Mouse (Mus musculus) A20 (cell line): ENCODE measurements at regions not wholly inside any gene's neighbourhood (a gene's known extent, or its start where the extent isn't known, plus 50 kb on each side); places are given as distances from the start of the nearest gene placed in this dataset.
"Not testable (repeated sequence)": the region's sequence is repeated elsewhere in the genome, so short reads cannot be mapped to it uniquely, and the experiment has no call there.

Experiments used
- DNase-seq: peaks from one replicate; pipeline ENCODE4 v3.0.0-alpha.2; 2011; ENCODE audit warnings: low read depth, low spot score

DNA sequence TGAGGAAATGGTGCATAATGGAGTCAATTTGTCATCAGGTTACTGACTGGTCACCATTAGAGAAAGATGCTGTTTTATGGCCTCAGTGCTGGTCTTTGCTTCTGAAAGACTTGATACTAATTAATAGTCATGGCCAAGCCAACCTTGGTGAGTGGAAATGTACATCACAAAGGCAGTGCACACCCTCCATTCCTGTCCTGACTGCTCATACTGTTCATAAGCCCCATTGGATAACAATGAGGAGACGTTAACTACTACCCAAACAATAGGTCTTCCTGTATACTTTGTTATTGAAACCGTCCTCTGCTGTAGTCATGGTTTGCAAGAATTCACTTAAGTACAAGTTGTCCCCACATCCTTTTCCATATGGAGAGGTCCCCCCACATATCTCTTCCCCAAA lies 605.8 kb upstream of the Slc35b3 start:
- DNase-seq: no peak

DNA sequence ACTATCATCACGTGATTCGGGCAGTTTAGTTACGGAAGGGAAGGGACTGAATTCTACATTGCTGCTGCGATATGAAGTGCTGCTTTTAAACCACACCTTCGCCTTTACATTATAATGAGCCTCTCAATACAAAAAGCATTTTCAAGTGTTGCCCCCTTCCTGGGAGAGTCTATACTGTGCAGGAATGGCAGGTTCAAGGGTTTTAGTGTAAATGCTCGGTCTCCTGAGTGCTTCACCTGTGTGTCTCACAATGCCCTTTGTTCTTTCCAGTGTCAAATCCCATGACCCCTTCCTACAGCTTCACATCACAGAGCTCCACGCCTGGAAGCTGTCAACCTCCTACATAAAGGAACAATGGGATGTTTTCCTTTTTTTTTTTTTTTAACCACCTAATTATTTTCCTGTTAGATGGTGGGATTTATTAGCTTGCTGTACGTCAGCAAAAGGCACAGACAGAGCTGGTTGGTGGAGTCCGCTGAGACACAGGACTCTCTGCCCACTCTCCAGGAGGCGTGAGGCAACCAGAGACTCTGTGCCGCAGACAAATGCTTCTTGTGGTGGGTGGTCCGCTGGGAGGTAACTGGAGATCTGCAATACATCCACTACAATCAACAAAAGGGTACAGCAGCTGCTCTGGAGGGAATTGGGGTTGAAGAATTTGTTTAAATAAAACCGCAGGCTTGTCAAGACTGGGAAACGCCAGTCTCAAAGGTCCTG lies 577.2 kb upstream of the Slc35b3 start:
- no peak for DNase-seq

DNA sequence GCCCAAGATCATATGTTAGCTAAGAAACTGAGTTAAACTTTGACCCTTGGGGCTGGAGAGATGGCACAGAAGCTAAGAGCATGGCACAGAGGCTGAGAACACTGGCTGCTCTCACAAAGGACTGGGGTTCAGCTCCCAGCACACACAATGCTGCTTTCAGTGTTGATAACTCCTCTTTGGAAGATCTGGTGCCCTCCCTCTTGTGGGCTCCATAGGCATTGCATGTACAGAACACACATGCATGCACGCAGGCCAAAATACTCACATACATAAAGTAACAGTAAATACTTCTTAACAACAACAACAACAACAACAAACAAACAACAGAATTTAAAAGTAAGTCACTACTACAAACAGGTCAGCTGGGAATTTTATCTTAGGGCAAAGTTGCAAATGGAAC lies 565.8 kb upstream of the Slc35b3 start:
- DNase-seq: no peak

GRCm38 (mm10) chr13:39523856-39524301 lies 563.2 kb upstream of the Slc35b3 start:
- DNase-seq: no peak

DNA sequence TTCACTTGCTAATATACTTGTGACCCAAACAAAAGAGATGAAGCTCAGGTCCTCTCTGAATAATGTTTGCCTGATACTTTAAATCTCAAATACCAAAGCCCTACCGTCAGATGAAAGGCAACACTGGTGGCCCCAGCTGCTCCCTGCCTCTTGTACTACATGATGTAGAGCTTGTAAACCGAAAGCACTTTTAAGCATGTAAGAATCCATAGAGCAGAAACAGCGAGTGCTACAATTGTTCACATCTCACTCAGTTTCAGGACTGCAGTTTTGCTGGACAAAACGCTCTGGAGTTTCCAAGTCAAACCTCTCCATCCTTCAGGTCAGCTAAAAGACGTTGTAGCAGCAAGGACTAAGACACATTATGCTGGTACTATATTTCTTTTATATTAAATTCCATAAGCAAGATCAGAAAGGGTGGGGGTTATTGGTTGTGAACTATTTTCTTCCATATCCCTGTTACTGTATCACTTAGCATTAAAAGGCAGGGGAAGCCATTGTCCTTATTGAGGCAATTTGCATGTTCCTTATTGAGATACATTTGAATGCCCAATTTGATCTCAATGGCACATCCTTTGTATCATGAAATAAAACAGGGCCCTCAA lies 562.7 kb upstream of the Slc35b3 start:
- no peak for DNase-seq

DNA sequence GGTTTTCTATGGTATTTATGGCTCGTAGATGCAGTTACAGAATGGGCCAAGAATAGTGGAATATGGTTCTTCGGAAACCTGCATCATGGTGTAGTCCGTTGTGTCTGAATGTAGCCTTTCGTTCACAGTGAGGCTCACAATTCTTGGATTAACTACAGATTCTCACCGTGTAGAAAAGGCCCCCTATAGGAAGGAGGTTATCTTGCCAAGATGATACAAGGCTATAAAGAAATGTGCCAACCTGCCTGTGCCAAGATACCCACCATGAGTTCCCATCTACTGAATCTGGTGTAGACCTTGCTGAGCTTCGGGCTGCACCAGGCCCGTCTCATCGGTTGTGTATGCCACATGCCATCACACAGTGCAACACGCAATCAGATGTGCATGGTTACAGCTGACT lies 560.2 kb upstream of the Slc35b3 start:
- DNase-seq: no peak

DNA sequence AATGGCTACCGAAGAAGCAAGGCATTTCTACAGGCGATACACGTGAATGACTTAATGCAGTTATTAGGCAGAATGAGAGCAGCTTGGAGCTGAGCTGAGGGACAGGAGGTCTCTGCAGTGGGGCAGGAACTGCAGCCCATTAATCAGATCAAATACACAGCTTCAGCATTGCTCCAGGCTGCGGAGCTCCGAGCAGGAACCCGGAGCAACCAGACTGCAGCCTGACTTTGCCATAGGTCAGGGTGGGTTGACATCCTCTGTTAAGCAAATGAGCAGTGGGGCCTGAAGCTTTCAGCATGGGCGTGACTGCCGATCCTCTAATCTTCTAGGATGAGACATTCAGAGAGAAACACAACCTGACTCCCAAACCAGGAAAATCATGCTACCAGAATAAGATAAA lies 555.4 kb upstream of the Slc35b3 start:
- DNase-seq: no peak

DNA sequence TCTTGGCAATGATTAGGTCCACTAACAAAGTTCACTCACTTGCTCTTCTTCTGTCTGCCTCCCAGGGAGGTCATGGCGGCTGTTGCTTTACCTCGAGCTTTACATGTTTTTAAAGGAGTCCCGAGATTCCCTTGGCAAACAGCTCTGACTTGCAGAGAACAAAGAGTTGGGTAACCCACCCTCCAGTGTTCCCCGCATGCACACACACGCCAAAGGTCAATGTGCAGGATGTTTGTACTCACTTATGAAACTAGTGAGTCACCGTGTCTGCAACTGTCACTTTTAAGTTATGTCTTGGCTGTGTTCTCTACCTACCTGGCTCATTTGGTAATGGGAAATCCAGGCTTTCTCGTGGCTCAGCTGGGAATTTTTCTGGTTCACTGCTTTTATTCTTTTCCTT lies 529.1 kb upstream of the Slc35b3 start:
- no peak for DNase-seq

DNA sequence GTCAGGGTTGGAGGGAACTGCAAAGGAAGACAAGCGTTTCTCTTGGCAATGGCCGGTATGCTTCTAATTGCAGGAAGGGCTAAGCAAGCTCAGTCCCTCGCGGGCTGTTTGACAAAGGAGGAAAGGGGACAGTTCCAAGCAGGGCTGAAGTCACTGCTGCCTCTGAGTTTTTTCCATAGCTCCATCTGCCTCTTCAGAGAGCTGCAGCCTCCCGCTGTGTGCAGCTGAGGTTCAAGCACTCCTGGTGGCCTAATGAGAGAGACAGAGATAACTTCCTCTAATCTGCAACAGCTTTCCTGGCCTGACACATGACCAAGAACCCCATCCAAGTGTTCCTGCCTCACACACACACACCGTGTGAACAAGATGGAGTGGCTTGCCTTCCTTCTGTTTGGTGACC lies 511.9 kb upstream of the Slc35b3 start:
- DNase-seq: no peak

GRCm38 (mm10) chr13:39441799-39442198 lies 481.1 kb upstream of the Slc35b3 start:
- DNase-seq: no peak

- peak; percentile 29 for DNase-seq
These were observed 480.2 kb upstream of the Slc35b3 start for GRCm38 (mm10) chr13:39440907-39441306.

DNA sequence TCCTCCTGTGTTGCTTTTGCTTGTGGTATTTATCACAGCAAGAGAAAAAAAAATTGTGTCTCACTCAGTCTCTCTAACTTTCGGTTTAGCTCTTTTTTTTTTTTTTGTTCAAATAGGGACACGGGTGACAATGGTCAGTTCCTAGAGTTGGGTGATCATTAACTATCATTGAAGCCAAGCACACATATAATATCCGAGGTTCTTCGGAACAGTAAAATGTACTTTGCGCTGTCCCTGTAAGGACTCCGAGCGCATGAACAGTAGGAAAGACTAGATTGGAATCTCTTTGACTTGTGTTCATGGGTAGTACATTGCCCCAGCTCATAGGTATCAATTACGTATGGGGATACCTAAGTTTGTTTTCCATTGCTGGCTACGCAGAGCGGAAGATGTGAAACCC lies 479.7 kb upstream of the Slc35b3 start:
- no peak for DNase-seq

- DNase-seq: no peak
These were observed 467.3 kb upstream of the Slc35b3 start for GRCm38 (mm10) chr13:39427996-39428395.

- no peak for DNase-seq
These were observed 465.3 kb upstream of the Slc35b3 start for GRCm38 (mm10) chr13:39425944-39426343.

DNA sequence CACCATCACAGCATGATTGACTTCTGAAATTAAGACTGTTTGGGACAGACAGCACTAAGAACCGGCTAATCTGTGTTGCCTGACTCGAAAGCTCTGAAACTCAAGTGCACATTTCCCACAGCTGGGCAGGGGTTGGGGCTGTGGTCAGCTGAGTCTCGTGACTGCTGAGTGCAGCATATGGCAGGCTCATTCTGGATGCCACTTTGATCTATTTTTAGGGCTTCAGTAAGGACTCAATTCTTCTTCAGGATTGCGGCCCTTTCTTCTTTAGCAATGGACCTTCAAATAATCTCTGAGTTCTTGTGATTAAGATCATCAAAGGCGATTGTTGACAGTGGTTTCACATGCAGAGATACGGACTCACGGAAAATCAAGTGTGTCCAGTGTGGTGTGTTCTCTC lies 457.5 kb upstream of the Slc35b3 start:
- no peak for DNase-seq

DNA sequence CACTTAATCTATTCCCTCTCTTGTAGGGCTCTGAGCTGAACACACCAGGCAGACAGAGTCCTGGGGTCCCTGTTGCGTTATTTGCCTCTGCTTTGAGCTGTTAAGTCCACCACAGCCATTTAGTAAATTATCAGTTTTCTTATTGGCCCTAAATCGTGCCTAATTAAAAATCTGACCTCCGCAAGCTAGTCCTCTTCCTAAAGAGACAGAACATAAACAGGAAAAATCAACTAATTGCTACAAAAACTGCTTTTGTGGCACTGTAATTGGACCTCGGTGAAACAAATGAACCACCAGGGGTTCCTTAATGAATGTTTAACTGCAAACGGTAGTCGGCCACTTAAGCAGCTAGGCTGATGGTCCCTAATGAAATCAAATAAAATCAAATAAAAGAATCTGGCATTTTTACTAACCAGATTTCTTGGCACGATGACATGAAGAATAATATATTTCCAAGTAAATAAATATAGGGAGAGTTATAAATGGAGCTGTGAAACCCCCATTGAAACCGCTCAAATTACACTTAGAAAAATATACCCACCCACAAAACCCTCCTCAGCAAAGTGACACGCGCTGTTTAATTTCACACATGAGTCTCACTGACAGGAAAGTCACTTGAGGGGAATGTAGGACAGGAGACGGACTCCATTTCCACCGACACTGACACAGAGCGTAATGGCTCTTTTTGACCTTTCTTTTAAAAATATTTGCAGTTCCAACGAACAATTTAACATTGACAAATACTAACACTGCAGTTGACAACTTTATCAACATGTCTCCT lies 451.0 kb upstream of the Slc35b3 start:
- DNase-seq: no peak

DNA sequence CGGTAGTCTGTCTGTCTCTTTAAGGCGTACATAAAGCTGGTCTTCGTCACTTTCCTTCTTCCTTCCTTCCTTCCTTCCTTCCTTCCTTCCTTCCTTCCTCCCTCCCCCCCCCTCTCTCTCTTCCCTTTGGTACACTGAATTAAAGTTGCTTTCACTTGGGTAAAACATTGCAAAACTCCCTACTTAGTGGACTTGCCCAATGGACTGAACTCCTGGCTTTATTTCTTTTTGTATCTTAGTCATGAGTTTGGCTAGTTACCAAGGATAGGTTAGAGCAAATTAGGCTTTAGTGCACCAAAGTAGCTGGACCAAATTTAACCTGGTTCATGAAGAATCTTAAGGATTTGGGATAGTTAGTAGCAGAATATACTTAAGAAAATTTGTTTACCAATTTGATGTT lies 431.9 kb upstream of the Slc35b3 start:
- DNase-seq: no peak

GRCm38 (mm10) chr13:39392151-39392550 lies 431.5 kb upstream of the Slc35b3 start:
- not testable (repeated sequence) for DNase-seq

DNA sequence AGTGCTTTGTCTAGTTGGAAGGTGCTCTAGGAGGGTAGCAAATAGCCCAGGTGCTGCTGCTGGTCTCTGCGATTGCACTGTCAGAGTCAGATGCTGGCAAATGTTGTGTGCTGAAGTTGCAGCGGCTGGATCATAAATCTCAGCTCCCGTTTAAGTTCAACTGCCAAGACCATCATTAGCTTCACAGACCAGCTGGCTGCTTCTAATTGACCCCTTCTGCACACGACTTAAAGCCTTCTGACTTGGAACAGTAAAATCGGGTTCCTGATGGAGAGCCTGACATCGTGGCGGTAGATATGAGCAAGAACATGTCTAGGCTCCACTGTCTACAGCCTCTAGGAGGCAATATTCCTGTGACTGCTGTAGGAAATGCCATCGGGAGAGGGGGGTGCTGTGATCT lies 416.0 kb upstream of the Slc35b3 start:
- no peak for DNase-seq

GRCm38 (mm10) chr13:39376269-39376668 lies 415.6 kb upstream of the Slc35b3 start:
- DNase-seq: no peak

DNA sequence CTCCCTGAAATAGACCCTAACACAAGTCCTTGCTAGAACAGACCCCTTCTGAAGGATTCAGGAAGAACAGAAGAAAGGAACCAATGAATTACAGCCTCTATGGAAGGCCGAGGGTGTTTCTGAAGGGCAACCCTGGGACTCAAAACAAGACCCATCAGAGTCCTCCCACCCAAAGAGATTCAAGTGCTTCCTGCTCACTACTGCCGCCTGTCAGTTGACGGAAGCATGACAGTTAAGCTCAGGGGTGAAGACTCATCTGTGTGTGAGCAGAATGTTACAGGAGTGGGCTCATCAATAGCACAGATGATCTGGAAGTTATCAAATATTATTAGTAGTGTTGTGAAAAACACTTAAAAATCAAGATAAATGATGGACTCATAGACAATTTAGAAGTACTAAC lies 411.9 kb upstream of the Slc35b3 start:
- no peak for DNase-seq

GRCm38 (mm10) chr13:39363637-39364036 lies 403.0 kb upstream of the Slc35b3 start:
- peak; percentile 7 for DNase-seq

DNA sequence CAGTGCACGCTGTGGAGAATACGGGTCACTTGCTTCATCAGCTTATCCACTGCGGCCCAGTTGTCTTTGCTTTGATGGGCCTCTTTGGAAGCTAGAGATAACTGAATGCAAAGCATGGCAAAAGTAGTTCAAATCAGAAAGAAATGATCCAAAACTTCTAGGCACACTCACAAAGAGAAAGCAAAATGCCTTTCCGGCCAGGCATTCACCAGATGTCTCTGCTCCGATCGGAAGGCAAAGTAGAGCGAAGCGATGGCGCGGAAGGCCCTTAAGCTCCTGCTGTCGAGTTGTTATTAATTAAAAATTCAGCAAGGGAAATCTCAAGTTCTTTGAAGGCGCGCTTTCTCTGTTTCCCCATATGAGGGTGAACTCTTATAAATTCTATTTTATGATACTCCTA lies 401.9 kb upstream of the Slc35b3 start:
- DNase-seq: no peak
